20 mouse cellular contexts compared by ENCODE assay signal in genomic region chr6:146001396-146002191, GRCm38 (mm10).
DNase-seq lines count a peak whose midpoint lies in the region; ATAC-seq and TF ChIP-seq lines count a peak whose summit lies in the region.
"Had no signal": no experiment of that assay in that cellular context is flagged by ENCODE, and none has a peak within 500 bp of the region (broad histone marks: within the 10 kb centered on the region; RNA-seq: fewer than 3 reads in every experiment).

No protein-coding gene starts in this region.

- no peak overlapping the region for H3K27ac ChIP-seq in forebrain, embryonic 11.5 days (ENCODE audit: low read depth, low read length)
- no peak overlapping the region for H3K27ac ChIP-seq in forebrain, postnatal 0 days (ENCODE audit: low read depth, low read length)
- H3K27ac ChIP-seq in intestine, embryonic 16.5 days (ENCODE audit: low read length): no peak overlapping the region
- H3K27ac ChIP-seq: embryonic facial prominence, embryonic 10.5 days; embryonic facial prominence, embryonic 12.5 days; forebrain, embryonic 12.5 days had no signal

- peak; percentile 33 for DNase-seq in forebrain, embryonic 11.5 days (ENCODE audit: low spot score)
- DNase-seq in forebrain, postnatal 0 days: no peak
- DNase-seq in 3134 (ENCODE audit: extremely low read depth, insufficient read length, low spot score): peak; percentile 64
- DNase-seq in Muller cell, postnatal 12 days (ENCODE audit: inconsistent ontology term): peak; percentile 54
- DNase-seq: adrenal gland, adult 8-10 months; adrenal gland, postnatal 14 days; adrenal gland, postnatal 36 days; cerebellum, adult 11-12 months; cerebellum, adult 2 months; cerebellum, adult 9-10 months; cerebellum, postnatal 10 days; cerebellum, postnatal 25 days had no signal

- ATAC-seq in forebrain, embryonic 11.5 days (replicated peaks; ENCODE audit: low FRiP score): no peak
- no peak for ATAC-seq in forebrain, postnatal 0 days
- no peak for ATAC-seq in intestine, embryonic 16.5 days
- ATAC-seq: activated CD4-positive, CD25-positive, alpha-beta regulatory T cell, adult 4 months; forebrain, embryonic 14.5 days; forebrain, embryonic 16.5 days; Patski had no signal

- WGBS in forebrain, embryonic 11.5 days: 89% methylated on average over 22 of the region's 22 CpGs
- 82% methylated on average over 22 of the region's 22 CpGs for WGBS in forebrain, postnatal 0 days
- 88% methylated on average over 22 of the region's 22 CpGs for WGBS in intestine, embryonic 16.5 days

- no peak overlapping the region for H3K9ac ChIP-seq in forebrain, embryonic 11.5 days (ENCODE audit: low read length)
- no peak overlapping the region for H3K9ac ChIP-seq in forebrain, postnatal 0 days
- H3K9ac ChIP-seq in intestine, embryonic 16.5 days (ENCODE audit: low read depth, low read length): no peak overlapping the region
- H3K9ac ChIP-seq: embryonic facial prominence, embryonic 12.5 days; forebrain, embryonic 12.5 days had no signal

- no peak for TF ChIP-seq CTCF in forebrain, postnatal 0 days (IDR thresholded peaks at IDR 0.05; ENCODE audit: low read depth)

- H3K4me2 ChIP-seq in forebrain, embryonic 11.5 days (ENCODE audit: low read depth, low read length, severe bottlenecking): no peak overlapping the region
- no peak overlapping the region for H3K4me2 ChIP-seq in forebrain, postnatal 0 days (ENCODE audit: low read depth)
- no peak overlapping the region for H3K4me2 ChIP-seq in intestine, embryonic 16.5 days (ENCODE audit: low read depth, low read length)
- H3K4me2 ChIP-seq: embryonic facial prominence, embryonic 12.5 days; forebrain, embryonic 12.5 days had no signal

- no peak overlapping the region for H3K4me3 ChIP-seq in forebrain, embryonic 11.5 days (ENCODE audit: low read depth, low read length)
- no peak overlapping the region for H3K4me3 ChIP-seq in forebrain, postnatal 0 days (ENCODE audit: low read depth, low read length)
- no peak overlapping the region for H3K4me3 ChIP-seq in intestine, embryonic 16.5 days (ENCODE audit: low read length)
- H3K4me3 ChIP-seq: embryonic facial prominence, embryonic 10.5 days; embryonic facial prominence, embryonic 12.5 days; forebrain, embryonic 12.5 days had no signal

- no peaks in the 10 kb centered on the region for H3K36me3 ChIP-seq in forebrain, embryonic 11.5 days (ENCODE audit: control insufficient read depth, insufficient read depth, low read length)
- H3K36me3 ChIP-seq in forebrain, postnatal 0 days (ENCODE audit: insufficient read depth): no peaks in the 10 kb centered on the region
- H3K36me3 ChIP-seq in intestine, embryonic 16.5 days (ENCODE audit: control insufficient read depth, insufficient read depth, low read length): no peaks in the 10 kb centered on the region
- H3K36me3 ChIP-seq: embryonic facial prominence, embryonic 10.5 days; embryonic facial prominence, embryonic 12.5 days; forebrain, embryonic 12.5 days had no signal

- no peaks in the 10 kb centered on the region for H3K4me1 ChIP-seq in forebrain, embryonic 11.5 days (replicated peaks; ENCODE audit: control insufficient read depth, insufficient read depth, low read length)
- H3K4me1 ChIP-seq in forebrain, postnatal 0 days (ENCODE audit: insufficient read depth): no peaks in the 10 kb centered on the region
- peaks cover 9% of the 10 kb centered on the region for H3K4me1 ChIP-seq in intestine, embryonic 16.5 days (ENCODE audit: control insufficient read depth, insufficient read depth, low read length)

- no peaks in the 10 kb centered on the region for H3K27me3 ChIP-seq in forebrain, embryonic 11.5 days (ENCODE audit: control insufficient read depth, insufficient read depth, low read length)
- no peaks in the 10 kb centered on the region for H3K27me3 ChIP-seq in forebrain, postnatal 0 days (ENCODE audit: insufficient read depth, low read length)
- no peaks in the 10 kb centered on the region for H3K27me3 ChIP-seq in intestine, embryonic 16.5 days (replicated peaks; ENCODE audit: control insufficient read depth, insufficient read depth, low read length)
- H3K27me3 ChIP-seq: embryonic facial prominence, embryonic 12.5 days; forebrain, embryonic 12.5 days; Patski had no signal

- H3K9me3 ChIP-seq in forebrain, embryonic 11.5 days (ENCODE audit: control insufficient read depth, low read length): no peaks in the 10 kb centered on the region
- no peaks in the 10 kb centered on the region for H3K9me3 ChIP-seq in forebrain, postnatal 0 days (ENCODE audit: low read length)
- no peaks in the 10 kb centered on the region for H3K9me3 ChIP-seq in intestine, embryonic 16.5 days (ENCODE audit: control insufficient read depth, low read length)
- H3K9me3 ChIP-seq: embryonic facial prominence, embryonic 10.5 days; embryonic facial prominence, embryonic 12.5 days; forebrain, embryonic 12.5 days had no signal
